Mouse (Mus musculus) heart, embryonic 10.5 days (tissue): Measurements from ENCODE around the gene Tmprss5. TPM values are rescaled to one million over a fixed set of nuclear protein-coding genes. Genes with fewer than 3 reads are reported as not detected.

Experiments used
- DNase-seq: peaks from one replicate; pipeline ENCODE4 v3.0.0-alpha.2; 2017; ENCODE audit warnings: low spot score
- H3K27ac ChIP-seq: fragments of 300-500 bp; sonication (generic); 2 replicates; pipeline ENCODE4 v1.5.1; 2016; ENCODE audit warnings: mild to moderate bottlenecking
- H3K27me3 ChIP-seq: fragments of 300-500 bp; sonication (generic); 2 replicates; pipeline ENCODE4 v1.6.1; 2016; ENCODE audit warnings: mild to moderate bottlenecking; ENCODE audit not compliant: poor library complexity, insufficient read depth, severe bottlenecking
- H3K36me3 ChIP-seq: fragments of 300-500 bp; sonication (generic); 2 replicates; pipeline ENCODE4 v1.6.1; 2016; ENCODE audit warnings: mild to moderate bottlenecking, moderate library complexity
- H3K4me1 ChIP-seq: fragments of 300-500 bp; sonication (generic); 2 replicates; pipeline ENCODE4 v1.6.1; 2016; ENCODE audit warnings: mild to moderate bottlenecking
- H3K4me3 ChIP-seq: fragments of 300-500 bp; sonication (generic); 2 replicates; pipeline ENCODE4 v1.5.1; 2016; ENCODE audit warnings: mild to moderate bottlenecking, moderate library complexity
- H3K9me3 ChIP-seq: fragments of 300-500 bp; sonication (generic); 2 replicates; pipeline ENCODE4 v1.6.1; 2016; ENCODE audit warnings: mild to moderate bottlenecking, moderate library complexity
- WGBS: fragments of 180-500 bp; shearing (Covaris S2); methylation state at CpG from one replicate; pipeline ENCODE4 v1.1.7; 2016; 5-methylcytosine and 5-hydroxymethylcytosine counted together
- polyA plus RNA-seq: library from polyadenylated mRNA; unstranded; fragments of >200 nt; fragmentation: Nextera tagmentation; extraction: Ambion mirVana; gene quantifications from 2 replicates; pipeline ENCODE4 v1.2.1, GENCODE M21; 2016

Tmprss5 gene
- polyA plus RNA-seq, result 0.14 and 0.39 TPM in 2 replicates

GRCm38 (mm10) chr9:49081107-49081506 is at the start of gene Tmprss5:
Tmprss5 (plus strand) TSS chr9:49081260.
- Histone ChIP-seq H3K4me1 (no peaks in the 10 kb centered on the region), H3K4me3 (no peak within 1 kb of the TSS), H3K9me3 (no peaks in the 10 kb centered on the region), H3K27ac (no peak within 1 kb of the TSS), H3K36me3 (peaks cover 43% of the 10 kb centered on the region), H3K27me3 (no peaks in the 10 kb centered on the region)
- WGBS, result 69% methylated on average over 5 of the region's 5 CpGs
- no peak for DNase-seq

DNA sequence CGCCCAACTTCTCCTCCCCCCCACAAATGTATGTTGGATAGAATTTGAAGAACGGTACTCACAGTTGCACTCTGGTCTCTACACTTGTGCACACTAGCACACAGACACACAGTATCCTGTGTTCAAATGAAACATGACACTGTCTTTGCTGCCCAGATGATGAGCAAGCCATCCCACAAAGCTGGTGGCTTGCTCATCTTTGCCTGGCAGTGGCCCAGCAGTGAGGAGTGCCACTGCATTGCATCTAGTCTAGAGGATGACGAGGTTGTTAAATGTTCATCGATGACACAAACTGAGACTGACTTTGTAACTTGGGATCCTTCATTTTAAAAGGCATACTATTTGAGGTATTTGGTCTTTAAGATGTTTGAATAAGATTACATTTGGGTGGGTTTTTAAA is 46.3 kb upstream of the Tmprss5 start:
- no peaks in the 10 kb centered on the region for H3K4me1 ChIP-seq
- WGBS, result 89% methylated on average over 4 of the region's 4 CpGs
- H3K27ac ChIP-seq, result no peak overlapping the region
- H3K4me3 ChIP-seq, result no peak overlapping the region
- DNase-seq, result no peak
- H3K9me3 ChIP-seq, result no peaks in the 10 kb centered on the region
- H3K36me3 ChIP-seq, result peaks cover 94% of the 10 kb centered on the region
- H3K27me3 ChIP-seq, result no peaks in the 10 kb centered on the region

DNA sequence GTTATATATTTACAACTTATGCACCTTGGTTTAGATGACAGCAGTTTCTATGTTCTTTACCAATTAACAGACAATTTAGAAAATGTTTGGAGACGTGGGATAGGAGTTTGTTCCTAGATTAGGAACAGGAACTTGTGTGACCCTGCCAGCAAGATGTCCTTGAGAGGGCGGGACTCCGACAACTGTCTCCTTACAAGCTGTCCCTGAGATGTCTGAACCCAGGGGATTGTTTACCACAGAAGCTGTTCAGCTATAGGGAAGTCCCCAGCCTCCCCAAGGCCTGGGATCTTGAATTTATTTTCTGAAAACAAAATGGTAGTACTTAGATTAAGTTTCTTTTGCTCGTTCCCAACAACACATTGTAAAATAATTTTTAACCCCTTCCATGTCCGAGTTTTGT is 30.2 kb upstream of the Tmprss5 start:
- no peaks in the 10 kb centered on the region for H3K36me3 ChIP-seq
- no peaks in the 10 kb centered on the region for H3K4me1 ChIP-seq
- WGBS, result 69% methylated on average over 5 of the region's 5 CpGs
- H3K9me3 ChIP-seq, result no peaks in the 10 kb centered on the region
- no peak overlapping the region for H3K4me3 ChIP-seq
- DNase-seq, result no peak
- no peaks in the 10 kb centered on the region for H3K27me3 ChIP-seq
- no peak overlapping the region for H3K27ac ChIP-seq

DNA sequence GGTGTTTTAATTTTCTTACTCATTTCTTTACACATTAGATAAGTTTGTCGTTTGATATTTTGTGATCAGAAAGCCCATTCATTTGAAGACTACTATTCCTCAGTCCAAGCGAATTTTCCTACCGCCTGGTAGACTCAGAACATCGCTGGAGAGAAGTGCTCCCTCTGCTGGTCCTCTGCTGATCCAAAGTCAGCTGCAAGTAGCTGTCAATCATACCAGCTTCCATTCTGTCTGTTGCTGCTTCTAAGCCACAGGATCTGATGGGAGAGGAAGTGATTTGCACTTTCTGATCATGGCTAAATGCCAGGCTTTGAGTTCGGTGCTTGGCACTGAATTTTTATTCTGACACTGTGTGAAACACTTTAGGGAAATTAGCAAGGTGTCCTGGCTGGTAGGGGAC is 29.7 kb upstream of the Tmprss5 start:
- Histone ChIP-seq H3K36me3 (no peaks in the 10 kb centered on the region), H3K9me3 (no peaks in the 10 kb centered on the region), H3K27me3 (no peaks in the 10 kb centered on the region), H3K4me1 (no peaks in the 10 kb centered on the region), H3K27ac (no peak overlapping the region), H3K4me3 (no peak overlapping the region)
- no peak for DNase-seq
- WGBS, result 16% methylated on average over 5 of the region's 5 CpGs

DNA sequence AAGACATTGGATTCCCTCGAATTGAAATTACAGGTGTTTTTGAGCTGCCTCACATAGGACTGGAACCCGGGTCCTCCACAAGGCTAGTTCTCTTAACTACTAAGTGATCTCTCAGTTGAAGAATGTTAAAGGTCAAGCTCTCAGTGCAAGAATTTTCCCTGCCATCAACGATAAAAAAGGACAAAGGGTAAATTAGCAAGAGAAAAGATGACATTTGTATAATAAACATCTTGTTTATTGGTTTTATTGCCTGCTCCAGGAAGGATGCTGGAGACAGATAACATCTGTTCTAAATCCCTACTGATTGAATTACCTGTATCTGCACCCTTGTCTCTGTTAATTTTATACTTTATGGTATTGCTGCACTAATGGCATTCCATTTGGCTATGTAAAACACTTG is 27.0 kb upstream of the Tmprss5 start:
- H3K36me3 ChIP-seq, result peaks cover 14% of the 10 kb centered on the region
- no peak for DNase-seq
- H3K9me3 ChIP-seq, result no peaks in the 10 kb centered on the region
- no peak overlapping the region for H3K4me3 ChIP-seq
- 78% methylated on average over 3 of the region's 3 CpGs for WGBS
- no peak overlapping the region for H3K27ac ChIP-seq
- peaks cover 6% of the 10 kb centered on the region; the same call in 1 of the 2 replicates for H3K4me1 ChIP-seq
- H3K27me3 ChIP-seq, result no peaks in the 10 kb centered on the region

DNA sequence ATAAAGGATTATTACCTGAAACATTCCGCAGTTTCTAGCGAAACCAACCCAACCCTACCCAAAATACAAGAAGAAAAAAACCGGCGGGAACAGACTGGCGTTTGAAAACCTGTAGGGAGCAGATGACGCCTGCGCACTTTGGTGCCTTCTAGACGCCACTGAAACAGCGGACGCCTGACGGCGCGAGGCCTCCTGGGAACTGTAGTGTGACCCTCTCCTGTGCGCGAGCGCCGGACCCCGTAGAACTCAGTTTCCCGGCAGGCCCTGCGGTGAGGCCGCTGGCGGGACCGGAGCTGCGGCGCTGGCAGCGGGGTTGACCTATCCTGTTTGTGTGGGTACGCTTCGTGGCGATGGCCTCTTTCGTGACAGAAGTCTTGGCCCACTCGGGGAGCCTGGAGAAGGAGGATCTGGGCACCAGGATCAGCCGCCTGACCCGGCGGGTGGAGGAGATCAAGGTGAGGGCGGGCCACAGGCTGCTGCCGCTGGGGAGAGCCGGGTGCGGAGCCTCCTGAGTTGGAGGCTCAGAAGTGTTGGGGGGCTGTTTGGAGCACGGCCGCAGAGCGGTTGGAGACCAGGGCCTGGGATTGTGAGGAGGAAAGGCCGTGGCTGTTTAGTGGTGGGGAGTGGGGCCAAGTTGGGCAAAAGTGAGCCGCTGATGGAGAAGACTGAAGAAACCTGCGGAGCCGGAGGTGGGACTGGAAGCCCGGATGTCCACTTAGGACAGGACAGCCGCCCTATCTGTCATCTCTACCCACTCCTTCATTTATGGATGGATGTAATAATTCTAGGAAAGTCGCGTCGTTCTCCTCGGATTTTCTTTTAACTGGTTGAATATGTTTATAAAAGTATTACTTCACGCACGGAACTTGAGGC is 25.5 kb upstream of the Tmprss5 start, which contains the start of gene Zw10:
Zw10 (plus strand) TSS at position 281 of the 873 bp plus-strand sequence.
- no peaks in the 10 kb centered on the region for H3K27me3 ChIP-seq
- no peaks in the 10 kb centered on the region for H3K9me3 ChIP-seq
- peaks cover 23% of the 10 kb centered on the region for H3K36me3 ChIP-seq
- peak; percentile 98 for DNase-seq
- under 1% methylated on average over 53 of the region's 53 CpGs for WGBS
- peak within 1 kb of the TSS; percentile 85 for H3K4me3 ChIP-seq
- peaks cover 6% of the 10 kb centered on the region; the same call in 1 of the 2 replicates for H3K4me1 ChIP-seq
- peak within 1 kb of the TSS; percentile 92 for H3K27ac ChIP-seq

GRCm38 (mm10) chr9:49076847-49077246 is 4.2 kb upstream of the Tmprss5 start:
- Histone ChIP-seq H3K4me3 (no peak overlapping the region), H3K9me3 (no peaks in the 10 kb centered on the region), H3K27ac (no peak overlapping the region), H3K4me1 (no peaks in the 10 kb centered on the region), H3K36me3 (peaks cover 82% of the 10 kb centered on the region), H3K27me3 (no peaks in the 10 kb centered on the region)
- 94% methylated on average over 3 of the region's 3 CpGs for WGBS
- DNase-seq, result no peak

- WGBS, result 8% methylated on average over 4 of the region's 4 CpGs
- Histone ChIP-seq H3K4me1 (no peaks in the 10 kb centered on the region), H3K27ac (no peak overlapping the region), H3K27me3 (no peaks in the 10 kb centered on the region), H3K36me3 (peaks cover 40% of the 10 kb centered on the region), H3K4me3 (no peak overlapping the region), H3K9me3 (no peaks in the 10 kb centered on the region)
- peak; percentile 79 for DNase-seq
Measured at GRCm38 (mm10) chr9:49081561-49081960, 501 bp downstream of the Tmprss5 start.

GRCm38 (mm10) chr9:49087317-49087716 is 6.3 kb downstream of the Tmprss5 start:
- no peaks in the 10 kb centered on the region for H3K9me3 ChIP-seq
- no peaks in the 10 kb centered on the region for H3K27me3 ChIP-seq
- H3K4me1 ChIP-seq, result no peaks in the 10 kb centered on the region
- H3K27ac ChIP-seq, result no peak overlapping the region
- no peak overlapping the region for H3K4me3 ChIP-seq
- H3K36me3 ChIP-seq, result no peaks in the 10 kb centered on the region
- WGBS, result 74% methylated on average over 11 of the region's 11 CpGs
- DNase-seq, result no peak

- no peaks in the 10 kb centered on the region for H3K36me3 ChIP-seq
- no peak for DNase-seq
- 93% methylated on average over 3 of the region's 3 CpGs for WGBS
- H3K9me3 ChIP-seq, result no peaks in the 10 kb centered on the region
- H3K27ac ChIP-seq, result no peak overlapping the region
- H3K27me3 ChIP-seq, result no peaks in the 10 kb centered on the region
- H3K4me1 ChIP-seq, result peaks cover 7% of the 10 kb centered on the region
- no peak overlapping the region for H3K4me3 ChIP-seq
Measured at GRCm38 (mm10) chr9:49098871-49099270, 17.8 kb downstream of the Tmprss5 start.

- H3K9me3 ChIP-seq, result no peaks in the 10 kb centered on the region
- no peak overlapping the region for H3K27ac ChIP-seq
- H3K27me3 ChIP-seq, result 0 out of 2 replicates have a peak, but pooled peaks cover 5% of the 10 kb centered on the region
- 36% methylated on average over 1 of the region's 1 CpGs for WGBS
- H3K4me1 ChIP-seq, result peaks cover 7% of the 10 kb centered on the region
- H3K4me3 ChIP-seq, result no peak overlapping the region
- H3K36me3 ChIP-seq, result no peaks in the 10 kb centered on the region
- DNase-seq, result peak; percentile 82
Measured at GRCm38 (mm10) chr9:49102328-49102727, 21.3 kb downstream of the Tmprss5 start.

DNA sequence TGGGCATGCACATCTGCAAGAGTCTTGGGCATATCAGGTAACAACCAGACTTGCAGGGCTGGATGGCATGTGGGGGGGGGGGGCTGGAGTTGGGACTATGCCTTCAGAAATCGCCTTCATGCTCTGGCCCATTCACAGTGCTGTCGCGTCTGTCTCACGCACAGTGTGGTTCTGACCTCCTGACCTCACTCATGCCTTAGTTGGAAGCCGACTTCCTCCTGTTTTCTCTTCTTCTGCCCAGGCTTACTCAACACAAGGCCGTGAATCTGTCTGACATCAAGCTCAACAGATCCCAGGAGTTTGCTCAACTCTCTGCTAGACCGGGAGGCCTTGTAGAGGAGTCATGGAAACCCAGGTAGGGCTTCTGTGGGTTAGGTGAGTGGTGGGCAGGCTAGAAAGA is 28.0 kb downstream of the Tmprss5 start:
- no peak for DNase-seq
- WGBS, result 55% methylated on average over 7 of the region's 7 CpGs
- H3K27me3 ChIP-seq, result 0 out of 2 replicates have a peak, but pooled peaks cover 6% of the 10 kb centered on the region

GRCm38 (mm10) chr9:49110476-49111220 is 29.6 kb downstream of the Tmprss5 start:
- WGBS, result 50% methylated on average over 6 of the region's 6 CpGs
- Histone ChIP-seq H3K4me1 (peaks cover 5% of the 10 kb centered on the region), H3K27me3 (peaks cover 6% of the 10 kb centered on the region; the same call in 1 of the 2 replicates), H3K36me3 (no peaks in the 10 kb centered on the region), H3K9me3 (no peaks in the 10 kb centered on the region), H3K27ac (no peak overlapping the region), H3K4me3 (no peak overlapping the region)
- peak; percentile 79 for DNase-seq

More for the DNA sequence above, 28.0 kb downstream of the Tmprss5 start:
- H3K27ac ChIP-seq, result no peak overlapping the region
- H3K9me3 ChIP-seq, result no peaks in the 10 kb centered on the region
- H3K4me1 ChIP-seq, result peaks cover 5% of the 10 kb centered on the region
- H3K4me3 ChIP-seq, result no peak overlapping the region
- no peaks in the 10 kb centered on the region for H3K36me3 ChIP-seq
